Mouse (Mus musculus): ENCODE results near the gene Adamts17.

- TF ChIP-seq CTCF (IDR thresholded peaks at IDR 0.05; ENCODE audit: low read depth) = no peak
- TF ChIP-seq EP300 (IDR thresholded peaks at IDR 0.05; ENCODE audit: low read depth) = no peak
These were observed 73.3 kb downstream of the Adamts17 start for GRCm38 (mm10) chr7:66912866-66913265.
